Mouse (Mus musculus) urinary bladder, postnatal 25 days (tissue): ENCODE measurements at regions not wholly inside any gene's neighbourhood (a gene's known extent, or its start where the extent isn't known, plus 50 kb on each side); places are given as distances from the start of the nearest gene placed in this dataset.

Experiments
- DNase-seq: peaks from one replicate; pipeline ENCODE4 v3.0.0; 2022; ENCODE audit warnings: low spot score

GRCm38 (mm10) chr5:37980692-37981091, 57.9 kb upstream of the Stx18 start:
- no peak for DNase-seq

GRCm38 (mm10) chr5:37976943-37977434, 61.6 kb upstream of the Stx18 start:
- no peak for DNase-seq

GRCm38 (mm10) chr5:37972980-37973545, 65.5 kb upstream of the Stx18 start:
- no peak for DNase-seq

- DNase-seq: no peak
Observed at GRCm38 (mm10) chr5:37971724-37972123, 66.8 kb upstream of the Stx18 start.

GRCm38 (mm10) chr5:37968596-37968995, 69.9 kb upstream of the Stx18 start:
- no peak for DNase-seq

- no peak for DNase-seq
Observed at GRCm38 (mm10) chr5:37967914-37968375, 70.6 kb upstream of the Stx18 start.

- DNase-seq: no peak
Observed at GRCm38 (mm10) chr5:37967106-37967913, 71.2 kb upstream of the Stx18 start.

- DNase-seq: no peak
Observed at GRCm38 (mm10) chr5:37963688-37964087, 74.9 kb upstream of the Stx18 start.

GRCm38 (mm10) chr5:37962513-37962912, 76.0 kb upstream of the Stx18 start:
- DNase-seq: no peak

- DNase-seq: no peak
Observed at GRCm38 (mm10) chr5:37960216-37960615, 78.3 kb upstream of the Stx18 start.

- DNase-seq: no peak
Observed at GRCm38 (mm10) chr5:37952096-37952495, 86.4 kb upstream of the Stx18 start.

GRCm38 (mm10) chr5:37932760-37933122, 105.8 kb upstream of the Stx18 start:
- DNase-seq: no peak

- DNase-seq: no peak
Observed at GRCm38 (mm10) chr5:37932086-37932759, 106.3 kb upstream of the Stx18 start.

GRCm38 (mm10) chr5:37920481-37920880, 96.1 kb upstream of the Msx1 start:
- no peak for DNase-seq

GRCm38 (mm10) chr5:37919102-37919501, 94.7 kb upstream of the Msx1 start:
- DNase-seq: no peak

GRCm38 (mm10) chr5:37918001-37918707, 93.8 kb upstream of the Msx1 start:
- no peak for DNase-seq

- no peak for DNase-seq
Observed at GRCm38 (mm10) chr5:37917161-37917560, 92.8 kb upstream of the Msx1 start.

GRCm38 (mm10) chr5:37904683-37905352, 80.4 kb upstream of the Msx1 start:
- no peak for DNase-seq

GRCm38 (mm10) chr5:37903861-37904260, 79.5 kb upstream of the Msx1 start:
- DNase-seq: no peak

- no peak for DNase-seq
Observed at GRCm38 (mm10) chr5:37902741-37903140, 78.4 kb upstream of the Msx1 start.

- DNase-seq: no peak
Observed at GRCm38 (mm10) chr5:37901861-37902291, 77.5 kb upstream of the Msx1 start.
